Mouse (Mus musculus): ENCODE data around the gene Tmprss6.

Tmprss6 gene

GRCm38 (mm10) chr15:78468379-78468937 is at the start of gene Tmprss6:
TSS of gene Tmprss6 (minus strand) at chr15:78468634.
- no peak for DNase-seq (ENCODE audit: low read depth, low spot score)

DNA sequence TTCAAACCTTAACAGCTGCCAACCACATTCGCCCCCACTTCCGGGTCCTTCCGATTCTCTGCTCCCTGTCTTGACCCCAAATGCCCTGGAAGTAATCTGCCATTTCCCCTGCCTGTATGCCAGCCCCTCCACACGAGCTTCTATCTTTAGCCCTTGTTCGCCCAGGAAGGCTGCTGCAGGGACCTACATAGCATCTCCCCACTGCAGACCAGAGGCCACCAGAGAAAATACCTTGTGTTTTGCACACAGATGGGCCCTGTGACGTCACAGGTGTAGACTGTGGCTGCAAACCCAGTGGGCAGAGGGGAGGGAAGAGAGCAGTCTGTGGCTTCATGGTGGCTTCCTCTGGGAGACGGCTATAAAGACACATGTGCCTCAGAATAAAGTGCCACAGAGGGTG is 49.8 kb upstream of the Tmprss6 start:
- DNase-seq (ENCODE audit: low read depth, low spot score): no peak

DNA sequence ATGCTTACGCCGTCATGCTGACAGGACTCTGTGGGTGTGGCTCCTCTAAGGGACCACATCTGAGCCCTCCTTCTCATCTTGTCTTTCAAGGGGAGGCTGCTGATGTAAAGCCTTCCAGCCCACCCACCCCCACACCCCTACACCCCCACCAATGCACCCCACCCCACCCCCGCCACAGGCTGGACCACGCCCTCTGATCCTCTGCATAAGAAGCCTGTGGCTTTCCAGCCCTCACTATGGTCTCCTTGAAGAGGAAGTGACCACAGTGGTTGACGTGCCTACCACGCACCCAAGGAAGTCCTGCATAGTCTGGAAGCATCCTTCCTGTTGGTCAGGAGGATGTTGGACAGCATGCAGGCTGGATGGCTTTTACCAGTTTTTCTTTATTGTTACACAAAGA is 47.3 kb upstream of the Tmprss6 start:
- no peak for DNase-seq (ENCODE audit: low read depth, low spot score)

DNA sequence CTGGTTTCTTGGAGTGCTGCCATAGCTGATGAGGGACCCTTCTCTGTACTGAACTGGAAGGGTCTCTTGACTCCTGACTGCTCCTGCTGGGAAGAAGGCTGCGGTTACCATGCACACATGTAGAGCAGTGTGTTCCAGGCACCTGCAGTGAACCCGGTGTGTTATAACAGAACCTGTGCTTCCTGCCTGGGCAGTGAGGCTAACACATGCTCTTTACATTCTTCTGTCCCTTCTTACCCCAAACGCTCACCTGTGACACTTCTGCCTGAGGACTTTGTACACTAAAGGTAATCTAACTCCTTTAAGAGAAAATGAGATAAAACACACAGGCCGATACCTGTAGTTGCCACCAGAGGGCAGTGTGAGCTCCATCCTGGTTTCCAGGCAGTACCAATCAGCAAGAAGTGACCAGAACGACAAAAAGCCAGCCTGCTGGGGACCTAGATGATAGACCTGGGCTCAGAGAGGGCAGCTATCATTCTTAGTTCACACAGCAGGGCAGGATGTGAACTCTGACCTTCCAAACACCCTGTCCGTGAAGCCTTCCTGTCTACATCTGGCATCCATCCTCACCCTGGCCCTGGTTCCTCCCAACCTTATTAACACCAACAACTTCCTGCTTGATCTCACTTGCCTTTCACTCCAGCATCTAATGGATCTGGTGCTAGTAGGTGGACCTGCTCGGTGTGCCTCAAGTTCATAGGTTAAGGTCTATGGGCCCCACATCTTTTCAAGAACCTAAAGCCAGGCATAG is 46.1 kb upstream of the Tmprss6 start:
- DNase-seq (ENCODE audit: low read depth, low spot score): peak; percentile 60

GRCm38 (mm10) chr15:78513019-78513418 is 44.6 kb upstream of the Tmprss6 start:
- DNase-seq (ENCODE audit: low read depth, low spot score): no peak

- DNase-seq (ENCODE audit: low read depth, low spot score): no peak
These were observed 43.5 kb upstream of the Tmprss6 start for GRCm38 (mm10) chr15:78511951-78512350.

DNA sequence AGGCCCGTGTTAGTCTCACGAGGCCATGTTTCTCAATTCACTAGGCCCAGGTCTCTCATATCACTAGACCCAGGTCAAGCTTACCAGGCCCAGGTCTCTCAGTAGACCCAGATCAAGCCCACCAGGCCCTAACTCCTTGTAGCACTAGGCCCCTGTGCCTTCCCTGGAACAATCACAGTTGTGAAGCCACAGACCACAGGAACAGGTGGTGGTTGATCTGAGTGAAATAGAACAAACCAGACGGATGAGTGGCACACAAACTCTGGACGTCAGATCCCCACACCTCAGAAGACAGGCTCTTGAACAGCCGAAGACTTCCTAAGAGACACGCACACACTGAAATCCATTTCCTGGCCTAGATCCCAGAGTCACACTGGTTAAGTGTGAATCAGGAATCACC is 42.3 kb upstream of the Tmprss6 start:
- DNase-seq (ENCODE audit: low read depth, low spot score): no peak

- no peak for DNase-seq (ENCODE audit: low read depth, low spot score)
These were observed 41.7 kb upstream of the Tmprss6 start for GRCm38 (mm10) chr15:78510121-78510576.

- DNase-seq (ENCODE audit: low read depth, low spot score): no peak
These were observed 41.0 kb upstream of the Tmprss6 start for GRCm38 (mm10) chr15:78509297-78509899.

DNA sequence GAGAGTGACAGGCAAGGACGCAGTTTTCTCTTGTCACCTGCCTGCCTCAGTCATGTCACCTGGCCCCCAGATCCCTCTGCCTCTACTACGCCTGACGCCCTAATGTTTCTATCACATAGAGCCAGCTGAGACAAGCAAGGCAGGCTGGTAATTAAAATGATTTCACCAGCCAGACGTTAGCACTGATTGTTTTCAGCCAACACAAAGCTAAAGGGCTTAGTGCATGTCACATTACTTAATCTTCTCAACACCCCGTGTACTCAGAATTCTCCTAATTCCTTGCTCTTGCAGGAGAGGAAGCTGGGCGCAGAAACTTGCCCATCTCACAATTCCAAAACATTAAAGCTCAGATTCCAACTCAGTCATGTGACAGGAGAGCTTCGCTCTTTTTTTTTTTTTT is 40.0 kb upstream of the Tmprss6 start:
- DNase-seq (ENCODE audit: low read depth, low spot score): no peak

DNA sequence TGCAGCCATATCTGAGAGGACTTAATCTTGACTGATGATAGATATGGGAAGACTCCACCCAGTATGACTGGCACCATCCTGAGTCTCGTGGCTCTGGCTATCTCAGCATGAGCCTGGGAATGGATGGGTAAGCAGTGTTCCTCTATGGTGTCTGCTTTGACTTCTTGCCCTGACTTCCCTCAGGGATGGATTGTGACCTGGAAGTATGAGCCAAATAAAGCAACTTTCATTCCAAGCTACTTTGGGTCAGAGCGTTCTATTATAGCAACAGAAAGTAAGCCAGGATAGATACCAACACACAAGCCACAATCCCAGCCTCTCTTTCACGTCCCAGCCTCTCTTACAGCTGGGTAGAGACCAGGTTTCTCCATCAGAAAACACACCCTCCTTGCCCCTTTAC is 37.1 kb upstream of the Tmprss6 start:
- DNase-seq (ENCODE audit: low read depth, low spot score): no peak

DNA sequence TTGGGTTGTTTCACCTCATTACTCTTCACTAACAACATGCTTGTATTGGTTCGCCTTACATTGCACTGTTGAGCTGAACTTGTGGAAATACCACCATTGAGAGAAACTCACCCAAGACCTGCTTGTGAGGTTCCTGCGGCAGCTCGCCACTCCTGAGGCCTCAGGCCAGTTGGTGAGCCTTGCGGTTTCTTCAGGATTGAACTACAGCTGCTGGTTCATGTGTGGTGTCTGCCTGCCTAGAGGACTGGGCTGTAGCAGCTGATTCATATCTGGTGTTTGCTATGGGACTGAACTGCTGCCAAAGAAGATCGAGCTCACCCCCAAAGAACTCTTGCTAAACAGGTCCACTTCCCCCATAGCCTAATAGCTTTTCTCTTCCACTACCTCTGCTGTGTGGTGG is 36.4 kb upstream of the Tmprss6 start:
- no peak for DNase-seq (ENCODE audit: low read depth, low spot score)

DNA sequence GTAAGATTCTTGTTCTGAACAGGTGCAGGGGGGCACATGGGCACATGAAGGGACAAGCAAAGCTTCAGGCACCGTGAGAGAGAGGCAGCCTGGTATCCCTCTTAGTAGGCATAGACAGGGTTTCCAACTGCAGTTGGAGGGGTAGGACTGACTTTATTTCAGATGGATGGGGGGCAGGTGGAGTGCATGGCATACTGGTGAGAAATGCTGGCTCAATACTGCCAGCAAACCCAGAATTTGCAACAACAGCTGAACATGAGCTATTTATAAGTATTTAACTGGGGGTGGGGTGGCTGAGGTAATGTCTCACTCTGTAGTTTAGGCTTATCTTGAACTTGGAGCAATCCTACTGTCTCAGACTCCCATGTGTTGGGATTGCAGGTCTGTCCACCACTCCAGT is 35.6 kb upstream of the Tmprss6 start:
- DNase-seq (ENCODE audit: low read depth, low spot score): no peak

DNA sequence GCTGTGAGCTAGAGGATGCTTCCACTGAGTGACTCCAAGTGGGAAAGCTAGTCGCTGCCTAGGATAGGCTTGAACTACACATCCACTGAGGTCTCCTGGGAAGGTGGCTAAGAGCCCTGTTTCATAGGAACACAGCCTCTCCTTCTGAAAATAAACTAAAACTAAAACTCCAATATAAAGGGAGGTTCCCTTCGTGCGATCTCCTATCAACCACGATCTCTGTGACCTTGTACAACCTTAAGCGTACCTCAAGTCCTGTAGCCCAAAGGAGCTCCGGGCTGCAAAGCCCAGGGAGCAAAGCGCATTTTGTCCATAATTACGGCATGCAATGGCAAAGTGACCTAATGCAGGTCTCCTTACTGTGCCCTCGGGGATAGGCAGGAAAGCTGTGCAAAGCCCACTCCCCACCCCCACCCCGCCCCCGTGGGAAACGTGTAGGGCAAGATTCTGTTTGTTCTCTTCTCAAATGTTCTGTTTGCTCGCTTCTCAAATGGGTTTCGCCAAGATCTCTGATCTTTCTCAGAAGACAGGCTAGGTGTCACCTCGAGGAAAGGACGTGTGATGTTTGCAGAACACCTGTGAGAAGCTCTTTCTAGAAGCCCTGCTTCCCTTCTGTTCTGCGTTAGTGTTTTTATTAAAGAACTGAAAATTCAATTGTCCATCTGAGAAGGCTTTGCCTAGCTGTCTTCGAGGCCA is 34.2 kb upstream of the Tmprss6 start:
- no peak for DNase-seq (ENCODE audit: low read depth, low spot score)

DNA sequence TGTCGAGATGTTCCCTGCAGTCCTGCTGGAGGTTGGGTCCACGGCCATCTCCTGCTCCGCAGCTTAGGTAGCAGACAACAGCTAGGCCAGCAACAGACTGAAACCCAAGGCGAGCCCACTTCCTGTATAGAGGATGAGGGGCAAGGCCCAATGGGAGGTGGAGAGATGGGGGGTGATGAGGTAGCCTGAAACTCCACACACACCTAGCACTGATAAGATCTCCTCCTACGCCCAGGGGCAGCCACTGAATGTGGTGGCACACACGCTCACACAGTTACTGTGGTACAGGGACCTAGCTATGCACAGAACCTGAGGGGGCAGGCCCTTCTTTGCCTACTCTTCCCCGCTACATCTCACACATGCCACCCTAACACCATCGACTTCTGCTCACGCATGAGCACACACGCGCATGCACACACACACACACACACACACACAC is 26.6 kb upstream of the Tmprss6 start, which contains the start of gene Il2rb:
TSS of gene Il2rb (minus strand) at position 304 of the 439 bp plus-strand sequence.
- no peak for DNase-seq (ENCODE audit: low read depth, low spot score)

DNA sequence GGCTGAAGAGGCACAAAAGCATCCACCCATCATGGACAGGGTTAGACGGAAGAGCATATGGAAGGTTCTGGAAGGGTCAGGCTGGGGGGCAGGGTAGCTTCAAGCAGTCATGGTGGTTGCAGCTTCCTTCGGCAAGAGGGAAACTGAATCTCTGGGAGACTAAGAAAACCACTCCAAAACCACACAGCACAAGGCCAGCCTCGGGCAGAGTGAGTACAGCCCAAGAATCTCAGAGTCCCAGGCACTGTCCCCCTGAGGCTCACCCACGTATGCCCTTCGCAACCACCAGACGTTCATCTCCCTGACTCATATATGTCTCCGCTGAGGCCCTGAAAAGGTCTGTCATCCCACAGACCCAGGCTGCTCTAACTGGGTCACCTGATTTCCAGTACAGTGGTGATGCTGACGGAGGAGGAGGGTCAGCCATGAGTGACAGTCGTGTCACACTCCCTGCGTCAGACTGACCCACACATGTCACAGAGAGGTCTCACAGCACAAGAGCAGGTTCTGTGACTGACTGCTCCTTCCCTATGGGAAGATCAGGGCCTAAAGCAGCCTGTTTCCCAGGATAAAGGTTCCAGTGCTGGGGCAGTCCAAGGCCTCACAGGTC is 25.1 kb upstream of the Tmprss6 start:
- no peak for DNase-seq (ENCODE audit: low read depth, low spot score)

- no peak for DNase-seq (ENCODE audit: low read depth, low spot score)
These were observed 22.9 kb upstream of the Tmprss6 start for GRCm38 (mm10) chr15:78491301-78491700.

DNA sequence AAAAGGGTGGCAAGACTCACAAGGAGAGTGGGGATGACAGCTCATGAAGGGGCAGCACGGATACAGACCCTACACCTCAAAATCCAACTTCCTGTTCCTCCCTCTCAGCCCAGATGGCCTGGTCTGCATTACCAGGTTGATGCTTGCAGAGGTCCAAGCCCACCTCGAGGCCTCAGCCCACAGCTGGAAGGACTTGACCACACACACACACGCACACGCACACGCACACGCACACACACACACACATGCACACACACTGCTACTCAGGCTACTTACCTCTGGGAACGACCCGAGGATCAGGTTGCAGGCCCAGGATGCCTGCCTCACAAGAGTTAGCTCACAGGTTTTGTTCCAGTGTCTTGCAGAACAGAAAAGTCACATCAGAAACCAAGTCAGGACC is 21.5 kb upstream of the Tmprss6 start:
- DNase-seq (ENCODE audit: low read depth, low spot score): no peak

GRCm38 (mm10) chr15:78489248-78489647 is 20.8 kb upstream of the Tmprss6 start:
- DNase-seq (ENCODE audit: low read depth, low spot score): no peak

- no peak for DNase-seq (ENCODE audit: low read depth, low spot score)
These were observed 18.6 kb upstream of the Tmprss6 start for GRCm38 (mm10) chr15:78487066-78487465.

- no peak for DNase-seq (ENCODE audit: low read depth, low spot score)
These were observed 18.1 kb upstream of the Tmprss6 start for GRCm38 (mm10) chr15:78486564-78486963.

- DNase-seq (ENCODE audit: low read depth, low spot score): no peak
These were observed 14.9 kb upstream of the Tmprss6 start for GRCm38 (mm10) chr15:78483311-78483710.

Measured in skeletal muscle tissue, adult 2 months (tissue).